Mouse (Mus musculus) C2C12 (cell line): ENCODE measurements at regions not wholly inside any gene's neighbourhood (a gene's known extent, or its start where the extent isn't known, plus 50 kb on each side); places are given as distances from the start of the nearest gene placed in this dataset.

ENCODE experiments used
- CTCF ChIP-seq: IDR thresholded peaks from one replicate; pipeline ENCODE4 v1.5.1; 2011; ENCODE audit not compliant: control insufficient read depth, insufficient read depth, insufficient read length
- FOSL1 ChIP-seq: IDR thresholded peaks from one replicate; pipeline ENCODE4 v1.8.0; 2011; ENCODE audit warnings: mild to moderate bottlenecking, low read length; ENCODE audit not compliant: poor library complexity, insufficient read depth, severe bottlenecking
- MYOG ChIP-seq: IDR thresholded peaks from one replicate; pipeline ENCODE4 v1.6.1; 2011; ENCODE audit not compliant: control insufficient read depth, insufficient read length; ENCODE audit errors: extremely low read depth
- USF1 ChIP-seq: IDR thresholded peaks from one replicate; pipeline ENCODE4 v1.6.1; 2011; ENCODE audit warnings: low read depth, mild to moderate bottlenecking, control low read depth, moderate library complexity

DNA sequence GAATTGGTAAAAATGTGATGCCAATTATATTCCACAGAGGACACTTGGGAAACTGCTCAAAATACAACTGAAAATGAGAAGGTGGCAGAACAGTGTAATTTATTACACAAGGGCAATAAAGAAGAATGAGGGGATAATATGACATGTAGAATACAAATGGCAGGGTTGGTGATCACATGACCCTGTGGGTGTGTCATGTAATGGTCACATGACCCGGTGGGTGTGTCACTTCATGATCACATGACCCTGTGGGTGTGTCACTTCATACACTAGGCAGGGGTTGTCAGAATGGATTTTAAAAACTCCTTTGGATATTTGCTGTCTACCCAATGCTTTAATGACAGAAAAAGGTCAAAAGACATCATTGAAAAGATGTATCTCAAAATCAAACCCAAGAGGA, 123.6 kb upstream of the Gm17728 start:
- TF ChIP-seq CTCF (no peak), USF1 (peak; percentile 72), MYOG (no peak), FOSL1 (no peak)
